Mouse (Mus musculus) midbrain, postnatal 0 days (tissue): ENCODE measurements around the gene Surf2. TPM values are rescaled to one million over a fixed set of nuclear protein-coding genes. Genes with fewer than 3 reads are reported as not detected.

ENCODE experiments used
- ATAC-seq: fragments of 200-750 bp; cut with Nextera tagmentation; 2 replicates; pipeline ENCODE4 v1.8.0; 2017; ENCODE audit warnings: moderate number of reproducible peaks, mild to moderate bottlenecking, moderate TSS enrichment, moderate library complexity; ENCODE audit not compliant: low FRiP score
- DNase-seq: peaks from one replicate; pipeline ENCODE4 v3.0.0-alpha.2; 2015; ENCODE audit warnings: low spot score
- H3K27ac ChIP-seq: fragments of 300-500 bp; sonication (generic); 2 replicates; pipeline ENCODE4 v1.5.1; 2014; ENCODE audit warnings: low read depth, mild to moderate bottlenecking, low read length, mixed read lengths
- H3K27me3 ChIP-seq: fragments of 300-500 bp; sonication (generic); 2 replicates; pipeline ENCODE4 v1.6.1; 2014; ENCODE audit warnings: low read length, control low read depth, mixed read lengths; ENCODE audit not compliant: insufficient read depth
- H3K36me3 ChIP-seq: fragments of 300-500 bp; sonication (generic); 2 replicates; pipeline ENCODE4 v1.6.1; 2014; ENCODE audit warnings: low read length, control low read depth, mixed read lengths; ENCODE audit not compliant: insufficient read depth
- H3K4me1 ChIP-seq: fragments of 300-500 bp; sonication (generic); 2 replicates; pipeline ENCODE4 v1.6.1; 2014; ENCODE audit warnings: mild to moderate bottlenecking, control low read depth, antibody characterized with exemption, low read length, mixed read lengths; ENCODE audit not compliant: insufficient read depth
- H3K4me2 ChIP-seq: fragments of 300-500 bp; sonication (generic); 2 replicates; pipeline ENCODE4 v1.6.1; 2014; ENCODE audit warnings: low read depth, mild to moderate bottlenecking, low read length, mixed read lengths; ENCODE audit not compliant: poor library complexity, severe bottlenecking
- H3K4me3 ChIP-seq: fragments of 300-500 bp; sonication (generic); 2 replicates; pipeline ENCODE4 v1.5.1; 2014; ENCODE audit warnings: low read depth, mild to moderate bottlenecking, low read length, moderate library complexity
- H3K9ac ChIP-seq: fragments of 300-500 bp; sonication (generic); replicated peaks from 2 replicates; pipeline ENCODE4 v1.6.1; 2014; ENCODE audit warnings: mild to moderate bottlenecking, low read length, moderate library complexity, mixed read lengths; ENCODE audit not compliant: poor library complexity, severe bottlenecking
- H3K9me3 ChIP-seq: fragments of 300-500 bp; sonication (generic); 2 replicates; pipeline ENCODE4 v1.6.1; 2016; ENCODE audit warnings: low read length, control low read depth
- CTCF ChIP-seq: IDR thresholded peaks from 2 replicates; pipeline ENCODE4 v1.5.1; 2016; ENCODE audit warnings: antibody characterized with exemption, mild to moderate bottlenecking
- whole genome bisulfite sequencing: fragments of 180-500 bp; shearing (Covaris S2); extraction: QIAGEN DNeasy Blood & Tissue Kit; methylation state at CpG from one replicate; pipeline ENCODE4 v1.1.7; 2014; 5-methylcytosine and 5-hydroxymethylcytosine counted together
- polyA plus RNA-seq: library from polyadenylated mRNA; unstranded; fragments of >200 nt; fragmentation: Nextera tagmentation; extraction: Ambion mirVana; gene quantifications from 2 replicates; pipeline ENCODE4 v1.2.1, GENCODE M21; 2015
- total RNA-seq: library from RNA; depleted of rRNA; stranded (reverse); fragments of >200 nt; gene quantifications from 2 replicates; pipeline ENCODE4 v1.2.3, GENCODE M21; 2014; rRNA removed

Gene Surf2
- total and polyA plus RNA-seq, 2 experiments from 2014 or later, result 27.5 to 55.2 TPM

DNA sequence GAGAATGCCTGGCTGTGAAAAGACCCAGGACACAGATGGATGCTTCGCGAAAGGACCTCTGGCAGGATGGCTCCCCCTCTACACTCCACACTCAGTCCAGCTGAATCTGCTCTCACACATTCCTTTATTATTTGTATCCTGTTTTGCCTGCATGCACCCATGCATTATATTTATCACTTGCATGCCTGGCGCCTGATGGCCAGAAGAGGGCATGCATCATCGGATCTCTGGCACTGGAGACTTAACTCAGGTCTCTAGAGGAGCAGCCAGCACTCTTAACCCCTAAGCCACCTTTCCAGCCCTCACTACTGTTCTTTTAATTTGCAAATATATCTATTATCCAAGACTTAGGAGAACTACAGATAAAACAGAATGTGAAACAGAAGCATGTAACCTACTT is 44.6 kb downstream of the Surf2 start:
- Histone ChIP-seq H3K36me3 (peaks cover 34% of the 10 kb centered on the region), H3K4me3 (no peak overlapping the region), H3K9ac (no peak overlapping the region), H3K4me1 (peaks cover 16% of the 10 kb centered on the region), H3K4me2 (no peak overlapping the region), H3K9me3 (no peaks in the 10 kb centered on the region), H3K27me3 (no peaks in the 10 kb centered on the region), H3K27ac (no peak overlapping the region)
- TF ChIP-seq CTCF, result peak; percentile 76
- WGBS, result 75% methylated on average over 4 of the region's 4 CpGs
- DNase-seq (peak; percentile 27), ATAC-seq (no peak)

DNA sequence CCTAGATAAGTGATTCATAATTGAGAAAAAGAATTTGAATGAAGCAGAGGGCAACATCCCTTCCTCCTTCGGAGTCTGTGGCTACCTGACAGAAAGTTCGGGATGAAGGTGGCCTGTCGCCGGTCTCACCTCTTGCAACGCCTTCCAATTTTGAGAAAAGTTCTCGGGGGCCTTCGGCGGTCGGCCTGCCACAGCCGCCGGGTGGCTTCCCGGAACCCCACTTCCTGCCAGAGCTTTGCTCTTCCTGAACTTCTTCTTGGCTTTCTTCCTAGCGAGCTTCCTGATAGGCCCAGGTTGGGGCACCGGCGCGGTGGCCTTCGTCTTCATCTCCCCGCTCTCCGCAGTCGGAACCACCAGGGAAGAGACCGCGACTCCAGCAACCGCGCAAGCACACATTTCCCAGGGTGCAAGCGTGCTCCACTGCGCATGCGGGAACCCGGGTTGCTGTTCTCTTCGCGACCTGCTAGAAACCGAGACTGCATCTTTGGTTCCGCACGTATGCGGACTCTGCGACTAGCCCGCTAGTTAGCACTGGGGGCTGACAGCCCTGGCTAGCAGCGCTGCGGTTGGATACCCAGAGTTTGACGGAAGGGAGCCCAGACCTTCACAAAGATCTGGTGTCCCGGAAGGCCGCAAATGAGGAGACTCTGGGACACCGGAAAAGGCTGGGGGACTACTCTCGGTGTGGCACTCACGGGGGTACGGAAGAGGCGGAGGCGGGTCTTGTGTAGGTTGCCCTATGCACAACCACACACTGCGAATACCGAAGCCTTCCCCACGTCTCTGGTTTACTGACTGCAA is 48.0 kb downstream of the Surf2 start, which contains the start of gene Rexo4:
TSS of gene Rexo4 (minus strand) at position 464 of the 801 bp plus-strand sequence.
- peak; percentile 98 for DNase-seq
- no peaks in the 10 kb centered on the region for H3K27me3 ChIP-seq
- under 1% methylated on average over 50 of the region's 50 CpGs for WGBS
- H3K4me3 ChIP-seq, result peak within 1 kb of the TSS; percentile 64
- H3K9ac ChIP-seq, result peak within 1 kb of the TSS; percentile 60
- TF ChIP-seq CTCF, result peak; percentile 9; the same call in 1 of the 2 replicates
- H3K4me2 ChIP-seq, result peak within 1 kb of the TSS; percentile 79
- peaks cover 7% of the 10 kb centered on the region; the same call in 1 of the 2 replicates for H3K36me3 ChIP-seq
- peak; percentile 97 for ATAC-seq
- H3K27ac ChIP-seq, result peak within 1 kb of the TSS; percentile 94
- H3K4me1 ChIP-seq, result peaks cover 16% of the 10 kb centered on the region
- no peaks in the 10 kb centered on the region for H3K9me3 ChIP-seq

DNA sequence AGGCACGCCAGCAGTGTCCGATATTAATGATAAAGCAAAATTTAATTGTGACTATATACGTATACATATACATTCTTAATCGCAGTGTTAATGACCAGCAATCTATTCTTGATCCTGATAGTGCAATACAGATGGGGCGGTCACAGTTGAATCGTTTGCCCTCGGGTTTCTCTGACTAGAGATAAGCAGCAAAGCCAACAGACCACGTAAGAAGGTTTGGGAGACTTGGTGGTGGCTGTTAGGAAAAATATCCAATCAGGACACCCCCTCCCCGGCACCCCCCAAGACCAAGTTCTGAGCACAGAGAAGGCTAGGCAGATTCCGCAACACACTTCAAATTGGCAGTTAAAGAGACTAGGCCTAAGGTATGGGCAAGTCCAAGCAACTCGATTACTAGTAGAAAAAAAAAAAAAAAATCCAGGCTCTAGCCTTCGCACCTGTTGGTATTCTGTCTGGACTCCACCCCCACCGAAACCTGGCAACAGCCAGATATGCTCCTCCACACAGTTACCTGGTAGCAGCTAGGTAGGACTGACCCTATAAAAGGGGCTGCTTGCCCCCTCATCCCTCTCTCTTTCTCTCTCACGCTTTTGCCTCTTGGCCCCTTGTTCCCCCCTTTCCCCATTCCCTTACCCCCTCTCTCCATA is 48.7 kb downstream of the Surf2 start:
- Histone ChIP-seq H3K27ac (peak overlapping the region; percentile 94), H3K36me3 (peaks cover 6% of the 10 kb centered on the region; the same call in 1 of the 2 replicates), H3K4me3 (peak overlapping the region; percentile 64), H3K9me3 (no peaks in the 10 kb centered on the region), H3K27me3 (no peaks in the 10 kb centered on the region), H3K4me1 (peaks cover 16% of the 10 kb centered on the region), H3K4me2 (peak overlapping the region; percentile 79), H3K9ac (peak overlapping the region; percentile 60)
- WGBS, result 18% methylated on average over 14 of the region's 14 CpGs
- TF ChIP-seq CTCF, result no peak
- peak; percentile 21 for ATAC-seq
- no peak for DNase-seq

DNA sequence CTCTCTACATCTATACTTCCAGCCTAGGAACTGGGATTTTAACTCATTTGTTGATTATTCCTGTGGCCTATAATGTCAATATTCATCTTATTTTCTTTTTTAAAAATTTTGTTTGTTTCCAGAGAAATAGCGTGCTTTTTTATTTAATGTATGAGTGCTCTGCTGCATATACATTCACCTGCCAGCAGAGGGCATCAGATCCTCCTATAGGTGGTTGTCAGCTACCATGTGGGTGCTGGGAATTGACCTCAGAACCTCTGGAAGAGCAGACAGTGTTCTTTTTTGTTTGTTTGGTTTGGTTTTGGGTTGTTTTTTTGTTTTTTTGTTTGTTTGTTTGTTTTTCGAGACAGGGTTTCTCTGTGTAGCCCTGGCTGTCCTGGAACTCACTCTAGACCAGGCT is 51.1 kb downstream of the Surf2 start:
- Histone ChIP-seq H3K9me3 (no peaks in the 10 kb centered on the region), H3K27me3 (no peaks in the 10 kb centered on the region), H3K27ac (no peak overlapping the region), H3K4me1 (peaks cover 8% of the 10 kb centered on the region; the same call in 1 of the 2 replicates), H3K36me3 (no peaks in the 10 kb centered on the region), H3K4me2 (no peak overlapping the region), H3K4me3 (no peak overlapping the region), H3K9ac (no peak overlapping the region)
- DNase-seq, result no peak
- 71% methylated on average over 2 of the region's 2 CpGs for WGBS
- no peak for ATAC-seq
- no peak for TF ChIP-seq CTCF

Other genes with a start within 250 kb of the Surf2 start
- not detected in 2 replicates for gene Lcn4, start 245.1 kb upstream of the Surf2 start, total RNA-seq
- not detected in 2 replicates for gene Lcn4, start 245.1 kb upstream of the Surf2 start, polyA plus RNA-seq
- gene Abo, start 51.4 kb upstream of the Surf2 start, total RNA-seq, result not detected in 2 replicates
- not detected in 2 replicates for gene Abo, start 51.4 kb upstream of the Surf2 start, polyA plus RNA-seq
- gene Surf6, start 13.5 kb upstream of the Surf2 start, total RNA-seq, result 17.2 and 23.8 TPM in 2 replicates
- gene Surf6, start 13.5 kb upstream of the Surf2 start, polyA plus RNA-seq, result 24.7 and 27.8 TPM in 2 replicates
- gene Med22, start 5.7 kb upstream of the Surf2 start, total RNA-seq, result 106 and 119 TPM in 2 replicates
- 139 and 144 TPM in 2 replicates for gene Med22, start 5.7 kb upstream of the Surf2 start, polyA plus RNA-seq
- 910 and 1,034 TPM in 2 replicates for gene Rpl7a, start 5.6 kb upstream of the Surf2 start, total RNA-seq
- 411 and 433 TPM in 2 replicates for gene Rpl7a, start 5.6 kb upstream of the Surf2 start, polyA plus RNA-seq
- 59.7 and 78.8 TPM in 2 replicates for gene Surf1, start 163 bp downstream of the Surf2 start, total RNA-seq
- gene Surf1, start 163 bp downstream of the Surf2 start, polyA plus RNA-seq, result 112 and 122 TPM in 2 replicates
- 108 and 120 TPM in 2 replicates for gene Surf4, start 17.6 kb downstream of the Surf2 start, total RNA-seq
- gene Surf4, start 17.6 kb downstream of the Surf2 start, polyA plus RNA-seq, result 101 and 102 TPM in 2 replicates
- 0.33 TPM in 1 of 2 replicates, not detected in the other for gene Stkld1, start 17.7 kb downstream of the Surf2 start, total RNA-seq
- gene Stkld1, start 17.7 kb downstream of the Surf2 start, polyA plus RNA-seq, result 0.11 and 0.17 TPM in 2 replicates
- gene Rexo4, start 48.0 kb downstream of the Surf2 start, total RNA-seq, result 39.1 and 41.8 TPM in 2 replicates
- gene Rexo4, start 48.0 kb downstream of the Surf2 start, polyA plus RNA-seq, result 26.0 and 29.4 TPM in 2 replicates
- 0.38 TPM in 1 of 2 replicates, not detected in the other for gene Adamts13, start 57.0 kb downstream of the Surf2 start, total RNA-seq
- gene Adamts13, start 57.0 kb downstream of the Surf2 start, polyA plus RNA-seq, result 0.31 TPM in 1 of 2 replicates, not detected in the other
- 52.8 and 63.0 TPM in 2 replicates for gene Cacfd1, start 93.6 kb downstream of the Surf2 start, total RNA-seq
- gene Cacfd1, start 93.6 kb downstream of the Surf2 start, polyA plus RNA-seq, result 97.1 and 98.8 TPM in 2 replicates
- 23.8 and 31.8 TPM in 2 replicates for gene Slc2a6, start 111.6 kb downstream of the Surf2 start, total RNA-seq
- gene Slc2a6, start 111.6 kb downstream of the Surf2 start, polyA plus RNA-seq, result 14.4 and 14.8 TPM in 2 replicates
- 0.16 TPM in 1 of 2 replicates, not detected in the other for gene Mymk, start 155.8 kb downstream of the Surf2 start, total RNA-seq
- 0.15 TPM in 1 of 2 replicates, not detected in the other for gene Mymk, start 155.8 kb downstream of the Surf2 start, polyA plus RNA-seq
- 14.3 and 17.0 TPM in 2 replicates for gene Adamtsl2, start 163.0 kb downstream of the Surf2 start, total RNA-seq
- gene Adamtsl2, start 163.0 kb downstream of the Surf2 start, polyA plus RNA-seq, result 7.3 and 9.3 TPM in 2 replicates
- 4.9 and 8.4 TPM in 2 replicates for gene Fam163b, start 226.1 kb downstream of the Surf2 start, total RNA-seq
- gene Fam163b, start 226.1 kb downstream of the Surf2 start, polyA plus RNA-seq, result 13.0 and 13.9 TPM in 2 replicates
- gene Dbh, start 248.9 kb downstream of the Surf2 start, total RNA-seq, result 4.2 and 12.3 TPM in 2 replicates
- gene Dbh, start 248.9 kb downstream of the Surf2 start, polyA plus RNA-seq, result 0.21 and 0.45 TPM in 2 replicates